Mouse (Mus musculus): Measurements from ENCODE around the gene Sostdc1. TPM values are rescaled to one million over a fixed set of nuclear protein-coding genes. Genes with fewer than 3 reads are reported as not detected.

The Sostdc1 gene
- 20.6 and 29.3 TPM in 2 replicates for polyA plus RNA-seq (2015; fragmentation: Nextera tagmentation; extraction: Ambion mirVana)

GRCm38 (mm10) chr12:36313916-36314315, at the start of gene Sostdc1:
Sostdc1 (plus strand) TSS chr12:36314139.

Other genes with a start within 250 kb of the Sostdc1 start
- gene Ankmy2, start 157.0 kb upstream of the Sostdc1 start, polyA plus RNA-seq (2015; fragmentation: Nextera tagmentation; extraction: Ambion mirVana): 33.4 and 36.4 TPM in 2 replicates
- gene Bzw2, start 156.1 kb upstream of the Sostdc1 start, polyA plus RNA-seq (2015; fragmentation: Nextera tagmentation; extraction: Ambion mirVana): 140 and 169 TPM in 2 replicates
- not detected in 2 replicates for gene Lrrc72, start 60.7 kb upstream of the Sostdc1 start, polyA plus RNA-seq (2015; fragmentation: Nextera tagmentation; extraction: Ambion mirVana)
- 9.0 and 9.9 TPM in 2 replicates for gene Ispd, start 67.3 kb downstream of the Sostdc1 start, polyA plus RNA-seq (2015; fragmentation: Nextera tagmentation; extraction: Ambion mirVana)
- gene D630036H23Rik, start 68.0 kb downstream of the Sostdc1 start, polyA plus RNA-seq (2015; fragmentation: Nextera tagmentation; extraction: Ambion mirVana): 2.6 and 3.7 TPM in 2 replicates

All from urinary bladder, postnatal 0 days (tissue).